Mouse (Mus musculus): Measurements from ENCODE around the gene Dctn1.

Dctn1 gene

DNA sequence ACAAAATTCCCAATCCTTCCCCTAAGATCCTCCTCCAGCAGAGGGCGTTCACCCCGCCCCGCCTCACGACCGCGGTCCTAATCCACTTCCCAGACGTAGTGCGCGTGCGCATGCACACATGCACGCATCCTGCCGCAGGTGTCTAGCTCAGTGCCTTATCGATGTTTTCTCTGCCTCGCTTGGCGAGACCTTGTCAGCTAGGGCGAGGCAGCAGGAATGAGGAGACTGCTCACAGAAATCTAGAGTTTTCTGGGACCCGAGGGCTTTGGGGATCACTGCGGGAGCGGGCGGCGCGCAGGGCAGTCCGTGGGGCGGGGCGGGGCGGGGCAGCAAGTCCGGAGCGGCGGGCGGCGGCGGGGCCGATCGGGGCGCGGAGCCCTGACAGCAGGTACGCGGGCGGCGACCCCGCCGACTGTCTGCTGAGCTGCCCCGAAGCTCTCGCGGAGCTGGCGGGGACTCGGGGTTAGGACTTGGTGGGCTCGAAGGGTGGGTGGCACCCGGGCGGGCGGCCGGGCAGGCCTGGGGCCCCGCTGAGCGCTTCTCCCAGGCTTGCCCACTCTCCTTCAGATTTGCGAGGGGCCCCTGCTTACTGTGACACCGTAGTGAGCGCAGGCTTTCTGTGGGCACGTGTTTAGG is at the start of gene Dctn1:
Dctn1 (plus strand) TSS at position 314 of the 636 bp plus-strand sequence.
- peak; percentile 86 for DNase-seq (ENCODE audit: low read depth, low spot score)

DNA sequence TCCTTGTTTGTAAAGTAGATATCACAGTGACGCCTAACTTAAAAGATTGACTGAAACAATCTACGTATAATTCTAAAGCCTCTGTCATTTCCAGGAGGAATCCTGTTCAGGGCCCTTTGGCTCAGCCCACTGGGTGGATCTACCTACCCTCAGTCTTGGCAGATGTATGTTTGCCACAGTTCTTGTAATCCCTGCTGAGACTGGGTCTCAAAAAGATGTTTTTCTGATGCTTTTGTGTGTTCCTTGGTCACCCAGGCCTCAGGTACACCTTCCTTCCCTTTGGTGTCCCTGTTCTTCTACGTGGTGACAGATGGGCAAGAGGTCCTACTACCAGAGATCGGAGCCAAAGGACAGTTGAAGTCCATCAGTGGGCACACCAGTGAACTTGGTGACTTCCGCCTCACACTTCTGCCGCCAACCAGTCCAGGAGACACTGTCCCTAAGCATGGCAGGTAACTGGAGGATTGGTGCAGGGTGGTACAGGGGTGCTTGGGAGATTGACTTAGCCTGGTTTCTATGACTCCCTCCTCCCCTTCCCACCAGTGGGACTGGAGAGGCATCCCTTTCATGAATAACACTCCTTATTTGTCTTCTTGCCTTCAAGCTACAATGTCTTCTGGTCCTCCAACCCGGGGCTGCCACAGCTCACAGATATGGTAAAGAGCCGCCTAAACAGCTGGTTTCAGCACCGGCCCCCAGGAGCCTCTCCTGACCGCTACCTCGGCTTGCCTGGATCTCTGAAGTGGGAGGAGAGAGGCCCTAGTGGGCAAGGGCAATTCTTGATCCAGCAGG is 49.2 kb upstream of the Dctn1 start:
- no peak for DNase-seq (ENCODE audit: low read depth, low spot score)

DNA sequence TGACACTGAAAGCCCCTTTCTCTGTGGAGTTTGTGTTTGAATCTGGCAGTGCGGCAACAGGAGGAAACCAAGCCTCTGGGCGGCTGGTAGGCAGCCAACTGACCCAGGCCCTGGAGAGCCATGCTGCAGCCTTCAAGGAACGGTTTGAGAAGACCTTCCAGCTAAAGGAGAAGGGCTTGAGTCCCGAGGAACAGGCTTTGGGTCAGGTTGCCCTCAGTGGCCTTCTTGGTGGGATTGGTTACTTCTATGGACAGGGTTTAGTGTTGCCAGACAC is 48.6 kb upstream of the Dctn1 start:
- no peak for DNase-seq (ENCODE audit: low read depth, low spot score)

DNA sequence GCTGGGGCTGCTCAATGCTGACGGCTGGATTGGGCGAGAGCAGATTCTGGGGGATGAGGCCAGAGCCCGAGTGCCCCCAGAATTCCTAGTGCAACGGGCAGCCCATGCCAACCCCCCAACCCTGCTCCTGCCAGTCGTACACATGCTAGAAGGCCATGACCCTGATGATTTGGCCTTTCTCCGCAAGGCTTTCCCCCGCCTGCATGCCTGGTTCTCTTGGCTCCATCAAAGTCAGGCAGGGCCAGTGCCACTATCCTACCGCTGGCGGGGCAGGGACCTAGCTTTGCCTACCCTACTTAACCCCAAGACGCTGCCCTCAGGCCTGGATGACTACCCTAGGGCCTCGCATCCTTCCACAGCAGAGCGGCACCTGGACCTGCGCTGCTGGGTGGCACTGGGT is 48.1 kb upstream of the Dctn1 start:
- DNase-seq (ENCODE audit: low read depth, low spot score) = no peak

DNA sequence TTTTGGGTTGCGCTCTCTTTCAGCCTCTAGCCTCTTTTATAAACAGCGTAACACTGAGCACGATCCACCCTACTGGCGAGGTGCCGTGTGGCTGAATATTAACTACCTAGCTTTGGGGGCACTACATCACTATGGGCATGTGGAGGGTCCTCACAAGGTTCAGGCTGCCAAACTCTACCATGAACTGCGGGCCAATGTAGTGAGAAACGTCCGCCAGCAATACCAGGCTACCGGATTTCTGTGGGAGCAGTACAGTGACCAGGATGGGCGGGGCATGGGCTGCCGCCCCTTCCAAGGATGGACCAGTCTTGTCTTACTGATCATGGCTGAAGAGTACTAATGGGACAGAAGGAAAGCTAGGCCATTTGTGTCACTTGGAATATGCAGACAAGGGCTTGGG is 47.4 kb upstream of the Dctn1 start:
- DNase-seq (ENCODE audit: low read depth, low spot score) = no peak

DNA sequence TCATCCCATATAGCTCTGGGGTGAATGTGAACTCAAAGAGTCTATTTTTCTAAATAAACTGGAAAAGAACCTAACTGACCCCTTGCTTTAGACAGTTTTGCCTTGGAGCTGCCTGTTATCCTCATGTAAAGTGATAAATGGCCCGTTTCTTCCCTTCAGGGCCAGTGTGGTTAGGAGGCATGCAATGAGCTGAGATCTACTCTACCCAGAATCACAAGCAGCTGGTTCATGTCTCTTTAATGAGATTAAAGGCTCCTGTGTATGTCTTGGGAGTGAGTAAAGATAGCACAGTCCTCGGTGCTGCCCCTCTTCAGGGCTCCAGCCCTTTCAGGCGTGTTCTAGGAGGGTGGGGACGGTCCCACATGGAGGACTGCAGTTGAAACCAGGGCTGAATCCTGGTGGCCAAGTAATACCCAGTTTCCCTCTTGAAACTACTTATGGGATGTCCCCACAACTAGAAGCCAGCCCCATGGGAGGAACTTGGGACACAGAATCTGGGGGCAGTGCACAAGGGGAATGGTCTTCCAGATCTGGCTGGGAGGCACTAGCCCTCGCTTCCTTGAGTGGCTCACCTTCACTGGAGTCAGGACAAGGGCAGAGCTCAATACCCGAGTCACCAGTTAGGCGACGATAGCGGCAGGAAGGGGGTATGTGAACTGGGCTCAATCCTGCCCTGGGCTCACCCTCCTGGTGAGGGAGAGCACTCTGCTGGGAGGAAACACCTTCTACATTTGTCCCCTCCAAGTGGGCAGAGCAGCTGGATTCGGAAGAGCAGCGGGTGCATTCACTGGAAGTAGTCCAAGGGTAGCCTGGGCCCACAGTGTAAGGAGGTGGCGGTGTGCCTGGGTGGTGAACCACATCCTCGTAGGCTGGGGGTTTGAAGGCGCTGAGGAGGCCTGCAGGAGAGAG is 46.6 kb upstream of the Dctn1 start:
- no peak for DNase-seq (ENCODE audit: low read depth, low spot score)

DNA sequence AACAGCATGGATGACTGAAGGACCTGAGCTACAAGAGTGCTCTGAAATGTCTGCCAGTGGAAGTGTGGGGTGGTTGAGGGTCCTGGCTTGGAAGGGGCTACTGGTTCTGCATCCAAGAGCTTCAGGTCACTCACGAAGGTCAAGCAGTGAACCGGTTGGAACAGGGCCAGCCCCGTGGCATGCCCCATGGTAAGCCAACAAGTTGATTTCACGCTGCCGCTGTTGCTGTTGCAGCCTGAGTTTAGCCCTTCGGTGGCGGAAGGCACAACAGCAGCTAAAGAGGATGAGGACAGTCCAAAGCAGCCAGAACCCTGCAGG is 46.0 kb upstream of the Dctn1 start:
- DNase-seq (ENCODE audit: low read depth, low spot score) = no peak

DNA sequence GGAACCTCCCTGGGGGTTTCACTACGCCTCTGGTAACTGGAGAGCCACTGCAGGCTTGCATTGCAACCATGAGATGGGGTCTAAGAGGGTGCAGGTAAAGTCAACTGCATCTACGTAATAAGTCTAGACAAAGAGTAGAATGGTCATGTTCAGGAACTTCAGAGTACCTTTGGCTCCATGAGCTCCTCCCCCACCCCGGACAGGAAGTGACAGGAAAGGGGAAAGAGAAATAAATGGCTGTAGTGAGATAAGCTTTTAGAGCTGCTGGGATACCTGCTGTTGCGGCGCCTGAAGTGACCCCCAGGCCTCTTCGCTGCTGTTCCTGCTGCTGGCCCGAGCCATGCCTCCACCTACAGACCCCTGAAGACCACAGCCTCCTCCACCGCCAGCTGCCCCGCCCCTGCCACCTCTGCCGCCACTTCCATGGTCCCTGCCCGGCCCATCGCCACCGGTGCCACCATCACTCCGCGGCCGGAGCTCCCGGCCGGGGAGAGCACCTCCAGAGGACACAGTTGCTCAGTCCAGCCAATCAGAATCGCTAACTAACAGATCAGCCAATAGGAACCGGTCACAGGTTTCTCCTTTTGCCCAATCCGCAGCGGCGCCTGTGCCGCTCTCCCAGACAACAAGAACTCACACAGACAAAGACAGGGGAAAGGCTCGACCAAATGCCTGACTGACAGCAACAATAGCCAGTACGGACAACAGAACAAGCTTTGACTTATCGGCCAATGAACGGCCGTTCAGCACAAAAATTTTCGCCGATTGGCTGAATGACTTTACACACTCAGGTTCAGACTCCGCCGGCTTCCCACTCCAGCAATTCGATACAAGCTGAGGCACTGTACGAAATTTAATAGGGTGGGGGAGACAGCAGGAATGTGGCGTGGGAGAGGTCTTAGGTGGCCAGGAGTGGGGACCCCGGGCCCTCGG is 44.5 kb upstream of the Dctn1 start, which contains the start of gene Wbp1:
Wbp1 (minus strand) TSS at position 630 of the 933 bp plus-strand sequence.
- peak; percentile 99 for DNase-seq (ENCODE audit: low read depth, low spot score)

DNA sequence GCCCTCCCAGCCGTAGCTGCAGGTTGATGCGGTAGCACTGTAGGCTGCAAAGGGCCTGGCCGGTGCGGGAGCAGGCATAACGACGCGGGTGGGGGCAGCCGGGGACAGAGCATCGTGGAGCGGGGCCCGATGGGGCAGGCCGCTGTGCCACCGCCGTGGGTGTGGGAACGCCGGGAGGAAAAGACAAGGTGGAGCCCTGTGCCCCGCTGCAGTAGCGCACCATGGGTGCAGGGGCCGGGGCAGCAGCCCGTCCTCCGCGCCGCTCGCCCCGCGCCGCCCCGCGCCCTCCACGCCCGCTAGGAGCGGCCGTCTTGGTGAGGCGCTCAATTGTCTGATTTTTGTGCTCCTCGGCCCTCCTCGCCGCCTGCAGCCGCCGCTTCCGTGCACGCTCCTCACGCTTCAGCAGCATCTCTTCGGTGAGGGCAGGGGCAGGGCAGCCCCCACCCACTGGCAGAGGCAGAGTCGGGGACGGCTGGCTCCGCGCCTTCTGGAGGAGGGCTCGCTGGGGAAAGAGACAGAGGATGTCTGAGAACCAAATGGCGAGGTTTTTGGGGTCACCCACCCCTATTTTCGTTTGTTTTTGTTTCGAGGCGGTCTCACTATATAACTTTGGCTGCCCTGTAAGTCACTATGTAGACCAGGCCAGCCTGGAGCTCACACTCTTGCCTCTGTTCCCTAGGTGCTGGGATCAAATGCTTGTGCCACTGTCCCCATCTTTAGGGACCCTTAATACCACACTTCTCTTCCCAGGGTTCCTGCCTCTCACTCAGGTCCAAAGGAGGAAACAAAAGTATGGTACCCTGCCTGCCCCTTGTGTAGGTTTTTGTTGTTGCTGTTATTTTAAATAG is 43.6 kb upstream of the Dctn1 start:
- no peak for DNase-seq (ENCODE audit: low read depth, low spot score)

DNA sequence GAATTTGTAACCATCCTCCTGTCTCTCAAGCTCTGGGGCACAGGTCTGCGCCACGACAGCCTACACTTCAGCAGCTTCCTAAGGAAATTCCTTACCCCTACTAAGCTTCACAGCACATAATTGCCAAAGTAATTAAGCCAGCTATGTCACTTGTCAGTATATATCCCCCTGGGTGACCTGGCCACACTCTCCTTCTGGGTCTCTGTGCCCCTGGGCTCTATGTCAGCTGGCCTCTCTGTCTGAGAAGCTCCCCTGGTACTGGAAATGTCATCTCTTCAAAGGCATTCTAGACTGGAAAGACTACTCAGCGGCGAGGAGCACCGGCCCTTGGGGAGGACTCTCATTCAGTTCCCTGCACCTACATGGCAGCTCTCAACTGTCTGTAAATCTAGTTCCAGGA is 42.8 kb upstream of the Dctn1 start:
- DNase-seq (ENCODE audit: low read depth, low spot score) = no peak

DNA sequence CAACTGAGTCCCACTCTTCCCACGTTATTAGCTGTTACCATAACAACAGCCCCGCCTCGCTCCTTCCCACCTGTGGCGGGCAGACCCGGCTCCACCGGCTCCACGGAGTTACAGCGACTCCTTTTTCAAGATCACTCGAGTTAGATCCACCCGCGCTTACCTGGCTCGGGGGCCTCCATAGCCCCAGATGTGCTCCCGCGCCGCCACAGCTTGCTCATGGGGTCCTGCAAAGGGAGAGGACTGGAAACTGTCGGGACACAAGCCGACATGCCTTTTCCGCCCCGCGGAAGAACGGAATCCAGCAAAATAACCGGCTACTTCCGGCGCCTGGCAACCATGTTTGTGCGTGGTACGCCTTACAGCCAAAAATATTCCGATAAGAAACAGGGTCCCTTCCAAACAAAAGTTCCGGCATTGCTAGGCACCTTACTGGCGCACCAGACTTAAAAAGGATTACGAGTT is 40.8 kb upstream of the Dctn1 start:
- DNase-seq (ENCODE audit: low read depth, low spot score) = peak; percentile 88

DNA sequence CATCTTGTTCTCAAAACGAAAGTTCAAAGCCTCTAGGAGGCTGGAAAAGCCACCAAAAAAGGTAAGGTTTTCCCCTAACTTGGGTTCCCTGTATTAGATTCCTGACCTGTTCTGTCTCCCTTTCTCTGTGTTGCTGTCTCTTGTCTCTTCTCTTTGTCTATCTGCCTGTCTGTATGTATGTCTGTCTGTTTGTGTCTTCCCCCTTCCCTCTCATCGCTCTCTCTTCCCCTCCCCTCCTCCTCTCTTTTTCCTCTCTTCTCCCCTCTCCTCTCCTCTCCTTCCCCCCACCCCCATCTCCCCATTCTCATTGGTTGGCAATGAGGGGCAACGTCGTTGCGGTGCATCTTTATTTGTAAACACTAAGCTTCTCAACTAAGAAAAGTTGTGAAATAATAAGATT is 40.4 kb upstream of the Dctn1 start, which contains the start of gene Ino80b:
Ino80b (minus strand) TSS at position 101 of the 400 bp plus-strand sequence.
- DNase-seq (ENCODE audit: low read depth, low spot score) = no peak

DNA sequence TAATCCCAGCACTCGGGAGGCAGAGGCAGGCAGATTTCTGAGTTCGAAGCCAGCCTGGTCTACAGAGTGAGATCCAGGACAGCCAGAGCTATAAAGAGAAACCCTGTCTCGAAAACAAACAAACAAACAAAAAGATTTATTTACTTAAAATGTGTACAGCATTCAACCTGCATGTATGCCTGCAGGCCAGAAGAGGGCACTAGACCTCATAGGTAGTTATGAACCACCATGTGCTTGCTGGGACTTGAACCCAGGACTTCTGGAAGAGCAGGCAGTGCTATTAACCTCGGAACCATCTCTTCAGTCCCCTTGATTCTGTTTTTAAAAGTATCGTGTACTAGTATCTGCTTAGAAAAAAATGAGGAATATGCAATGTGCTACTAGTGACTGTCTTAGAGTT is 38.3 kb upstream of the Dctn1 start:
- DNase-seq (ENCODE audit: low read depth, low spot score) = no peak

DNA sequence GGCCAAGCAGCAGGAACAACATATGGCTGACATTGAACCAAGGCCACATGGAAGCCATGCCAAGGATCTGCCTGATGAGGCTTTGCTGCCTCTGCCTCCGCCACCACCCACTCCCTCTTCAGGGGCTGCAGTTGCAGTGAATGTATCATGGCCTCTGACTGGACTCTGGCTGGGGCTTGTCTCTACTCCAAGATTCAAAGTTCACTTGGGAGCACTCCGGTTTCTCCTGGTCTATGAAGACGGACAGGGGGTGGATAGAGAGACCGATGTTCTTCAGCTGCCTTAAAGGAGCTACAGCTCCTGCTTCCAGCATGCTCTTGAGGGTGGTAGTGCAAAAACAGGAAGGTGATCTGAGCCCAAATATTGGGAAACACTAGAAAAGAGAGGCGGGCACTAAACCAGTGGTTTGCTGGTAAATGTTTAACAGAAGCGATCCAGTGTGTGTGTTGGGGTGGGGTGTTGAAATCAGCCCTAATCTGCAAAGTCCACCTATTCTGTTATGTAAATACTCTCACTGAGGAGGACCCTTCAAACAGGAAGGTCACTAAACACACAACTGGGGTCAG is 34.2 kb upstream of the Dctn1 start:
- no peak for DNase-seq (ENCODE audit: low read depth, low spot score)

DNA sequence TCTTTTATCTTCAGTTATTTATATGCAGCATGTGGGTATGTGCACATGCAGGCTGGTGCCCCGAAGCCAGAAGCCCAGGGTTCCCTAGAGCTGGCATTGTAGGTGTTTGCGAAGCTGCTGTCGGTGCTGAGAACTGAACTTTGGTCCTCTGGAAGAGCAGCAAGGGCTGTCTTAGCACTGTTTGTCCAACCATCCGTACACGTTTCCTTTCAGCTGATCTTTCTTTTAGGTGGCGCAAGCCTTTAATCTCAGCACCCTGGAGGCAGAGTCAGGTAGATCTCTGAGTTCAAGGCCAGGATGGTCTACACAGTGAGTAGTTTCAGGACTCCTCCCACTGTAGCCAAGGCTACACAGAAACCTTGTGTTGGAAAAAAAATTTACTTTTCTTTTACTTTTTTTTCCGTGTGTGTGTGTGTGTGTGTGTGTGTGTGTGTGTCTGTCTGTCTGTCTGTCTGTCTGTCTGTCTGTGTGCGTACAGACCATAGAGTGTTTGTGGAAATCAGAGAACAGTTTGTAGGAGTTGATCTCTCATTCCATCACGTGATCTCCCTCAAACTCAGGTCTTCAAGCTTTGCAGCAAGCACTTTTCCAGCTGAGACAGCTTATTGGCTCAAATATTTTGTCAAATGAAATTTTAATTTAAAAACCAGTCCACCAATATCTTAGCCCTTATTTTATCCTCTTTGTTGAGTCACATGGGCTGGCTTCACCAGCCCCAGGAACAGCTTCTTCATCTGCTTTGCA is 33.4 kb upstream of the Dctn1 start:
- DNase-seq (ENCODE audit: low read depth, low spot score) = no peak

DNA sequence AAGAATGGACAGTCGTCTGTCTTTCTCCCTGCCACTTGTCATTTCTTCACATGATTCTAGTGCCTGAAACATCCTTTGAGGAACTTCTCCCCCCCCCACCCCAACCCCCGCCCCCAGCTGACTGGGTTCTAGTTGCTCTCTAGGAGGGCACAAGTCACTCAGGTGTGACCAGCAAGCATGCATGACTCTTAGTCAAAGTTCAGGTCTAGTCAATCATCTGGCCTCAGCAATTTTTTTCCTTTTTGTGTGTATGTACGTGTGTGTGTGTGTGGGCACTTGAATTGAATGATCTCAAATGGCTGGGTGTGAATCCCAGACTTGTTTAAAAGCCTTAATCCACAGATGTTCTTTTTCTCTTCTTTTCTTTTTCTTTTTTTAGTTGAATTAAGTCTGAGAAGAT is 31.5 kb upstream of the Dctn1 start:
- no peak for DNase-seq (ENCODE audit: low read depth, low spot score)

DNA sequence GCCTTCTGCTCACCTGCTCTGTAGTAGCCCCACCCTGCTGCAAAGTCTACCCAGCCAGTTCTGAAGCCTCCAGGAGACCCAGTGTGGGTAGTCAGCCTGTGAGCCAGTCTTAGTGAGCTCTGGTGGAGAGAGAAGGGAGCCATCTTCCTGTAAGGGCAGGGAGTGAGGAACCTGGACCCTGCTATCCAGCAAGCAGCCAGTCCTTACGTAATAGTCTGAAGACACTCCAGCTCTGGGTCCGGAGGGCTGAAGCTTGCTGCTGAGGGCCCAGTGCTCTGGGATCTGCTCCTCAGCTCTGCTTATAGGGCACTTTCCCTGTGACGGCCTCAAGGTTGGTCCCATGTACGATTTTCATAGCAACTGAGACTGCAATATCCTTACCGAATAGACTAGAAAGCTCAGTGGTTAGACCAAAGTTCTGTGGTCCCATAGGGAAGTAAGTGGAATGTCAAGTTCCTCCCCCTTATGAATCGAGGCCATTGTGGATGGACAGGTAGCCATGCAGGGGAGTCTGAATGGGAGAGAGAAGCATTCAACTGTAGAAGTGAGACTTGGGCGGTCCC is 30.7 kb upstream of the Dctn1 start, which contains the start of gene Rtkn:
Rtkn (plus strand) TSS at position 513 of the 563 bp plus-strand sequence.
- no peak for DNase-seq (ENCODE audit: low read depth, low spot score)

DNA sequence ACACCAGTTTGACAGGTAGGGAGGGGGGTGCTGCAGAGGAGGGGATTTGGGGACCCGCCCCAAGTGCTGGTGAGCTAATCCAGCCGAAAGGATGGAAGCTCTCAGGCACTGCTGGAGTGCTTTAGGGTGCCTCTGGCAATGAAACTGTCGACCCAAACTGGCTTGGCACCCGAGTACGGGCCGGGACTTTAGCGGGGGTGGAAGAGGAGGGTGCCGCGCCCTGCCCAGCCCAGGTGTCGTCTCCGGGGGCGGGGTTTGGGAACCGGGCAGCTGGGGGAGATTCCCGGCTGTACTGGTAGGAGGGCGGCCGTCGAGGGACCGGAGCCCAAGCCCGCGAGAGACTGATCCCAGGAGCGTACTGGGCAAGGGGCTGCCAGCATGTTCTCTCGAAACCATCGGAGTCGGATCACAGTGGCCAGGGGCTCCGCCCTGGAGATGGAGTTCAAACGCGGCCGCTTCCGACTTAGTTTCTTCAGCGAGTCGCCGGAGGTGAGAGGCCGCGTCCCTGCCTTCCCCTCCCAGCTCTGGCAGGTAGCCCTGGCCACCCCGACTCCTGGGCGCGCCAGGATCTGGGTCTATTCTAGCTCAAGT is 30.1 kb upstream of the Dctn1 start:
- DNase-seq (ENCODE audit: low read depth, low spot score) = no peak

Measured in brain, embryonic 18.5 days (tissue).